Mouse (Mus musculus) regulatory T cell (primary cell): ENCODE results near the gene Kansl1.

ENCODE experiments used
- in situ Hi-C: fragments of 300-600 bp; cut with MboI, MseI; formaldehyde crosslinking; loops from one replicate; pipeline ENCODE4 v1.15.1; 2025; ENCODE audit warnings: high pct_unique_total_duplicates

The Kansl1 gene

DNA sequence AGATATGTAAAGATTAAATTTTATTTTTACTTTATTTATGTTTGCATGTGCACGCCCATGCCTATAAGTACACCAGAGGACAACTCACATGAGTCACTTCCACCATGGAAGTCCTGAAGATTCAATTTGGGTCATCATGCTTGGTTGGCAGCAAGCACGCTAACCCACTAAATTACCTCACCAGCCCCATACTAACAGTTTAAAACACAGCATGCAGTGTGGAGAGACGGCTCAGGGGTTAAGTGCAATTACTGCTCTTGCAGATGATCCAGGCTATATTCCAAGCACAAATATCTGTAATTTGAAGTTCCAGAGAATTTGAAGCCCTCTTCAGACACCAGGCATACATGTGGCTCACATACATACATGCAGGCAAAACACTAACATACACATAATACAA is 92.4 kb downstream of the Kansl1 start:
- in situ Hi-C loops, result no loop called here

GRCm38 (mm10) chr11:104367486-104368190 is 101.0 kb downstream of the Kansl1 start:
- in situ Hi-C loops, result loop anchor here (10.0 kb wide), 2 partner anchors 77 to 1817 kb away; no protein-coding TSS in a partner anchor

DNA sequence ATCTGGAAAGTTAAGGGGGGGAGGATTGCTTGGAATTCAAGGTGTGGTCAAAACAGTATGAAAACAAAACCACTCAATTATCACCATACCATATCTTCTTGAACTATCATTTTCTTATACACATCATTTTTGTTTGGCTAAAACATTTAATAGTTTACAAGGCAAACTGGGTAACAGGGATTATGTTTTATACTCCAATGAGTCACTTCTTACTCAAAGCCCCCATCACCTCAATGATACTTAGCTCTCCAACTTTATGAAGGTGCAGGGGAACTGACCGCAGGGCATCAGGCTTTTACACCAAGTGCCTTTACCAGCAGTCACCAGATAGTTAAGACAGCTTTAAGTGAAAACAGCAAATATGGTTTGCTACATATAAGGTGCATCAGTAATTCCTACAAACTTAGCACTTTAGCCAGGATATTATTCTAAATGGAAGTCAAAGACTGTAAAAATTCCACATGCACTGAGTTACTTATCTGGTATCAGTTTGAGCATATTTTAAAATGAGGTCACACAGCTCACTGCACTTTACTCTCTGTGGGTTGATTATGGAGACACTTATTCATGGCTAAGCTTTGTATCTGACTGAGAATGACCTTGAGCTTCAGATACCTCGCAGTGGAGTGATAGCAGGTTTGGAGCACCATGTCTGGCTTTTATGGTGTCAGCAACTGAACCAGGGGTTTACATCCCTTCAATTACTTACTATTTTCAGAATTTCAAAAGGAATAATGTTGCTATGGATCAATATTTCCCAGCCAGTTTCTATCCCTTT is 104.6 kb downstream of the Kansl1 start:
- in situ Hi-C loops, result loop anchor here (10.0 kb wide), 2 partner anchors 81 to 1821 kb away; no protein-coding TSS in a partner anchor

DNA sequence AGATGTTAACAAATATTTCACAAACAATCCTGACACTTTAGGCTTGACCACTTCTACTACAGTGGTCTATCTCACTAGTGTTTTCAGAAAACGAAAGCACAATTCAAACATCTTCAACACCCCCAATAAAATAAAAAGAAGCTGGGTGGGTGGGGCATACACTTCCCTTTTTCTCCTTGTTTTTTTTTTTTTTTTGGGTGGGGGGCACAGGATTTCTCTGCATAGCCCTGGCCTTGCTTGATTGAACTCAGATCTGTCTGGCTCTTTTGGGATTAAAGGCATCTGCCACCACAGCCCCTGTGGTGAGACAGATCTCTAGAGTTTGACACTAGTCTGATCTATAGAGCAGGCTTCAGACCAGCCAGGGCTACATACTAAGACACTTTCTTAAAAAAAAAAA is 106.0 kb downstream of the Kansl1 start:
- in situ Hi-C loops, result loop anchor here (10.0 kb wide), 2 partner anchors 82 to 1822 kb away; no protein-coding TSS in a partner anchor

DNA sequence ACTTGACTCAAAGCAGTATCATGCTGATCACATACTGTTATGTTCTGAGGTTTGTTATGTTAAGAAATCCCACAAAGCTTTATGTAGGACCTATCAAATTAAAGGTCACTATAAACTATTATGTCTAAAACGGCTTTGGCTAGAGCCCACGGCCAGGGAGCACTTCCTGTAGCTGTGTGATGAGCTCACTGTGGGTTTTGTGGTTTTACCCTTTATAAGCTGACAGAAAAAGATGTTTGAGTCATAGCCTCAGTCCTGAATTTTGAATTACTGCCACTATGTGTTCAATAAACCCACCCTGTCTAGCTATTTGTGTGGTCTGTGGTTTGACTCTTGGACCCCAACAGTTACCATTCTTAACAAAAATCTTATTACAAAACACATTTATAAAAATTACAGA is 106.9 kb downstream of the Kansl1 start:
- in situ Hi-C loops, result loop anchor here (10.0 kb wide), 2 partner anchors 83 to 1823 kb away; no protein-coding TSS in a partner anchor

DNA sequence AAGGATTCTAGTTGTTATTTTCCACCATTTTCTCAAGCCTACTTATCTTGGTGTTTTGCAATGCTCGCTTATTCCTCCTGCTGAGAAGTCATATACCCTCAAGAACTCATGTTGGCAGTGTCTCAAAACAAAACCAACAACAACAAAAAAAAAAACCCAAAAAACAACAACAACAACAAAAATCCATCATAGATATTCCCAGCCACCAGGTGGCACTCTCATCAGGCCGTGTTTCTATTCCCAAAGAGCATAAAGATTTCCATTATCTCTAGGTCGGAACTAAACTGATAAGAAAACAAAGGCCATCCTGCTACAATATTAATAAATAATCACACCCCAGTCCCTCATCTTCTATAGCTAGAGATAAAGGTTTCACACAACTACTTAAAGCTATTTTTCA is 121.7 kb downstream of the Kansl1 start:
- in situ Hi-C loops, result no loop called here

- in situ Hi-C loops, result no loop called here
Measured at GRCm38 (mm10) chr11:104334946-104335345, 133.7 kb downstream of the Kansl1 start.

GRCm38 (mm10) chr11:104334115-104334514 is 134.5 kb downstream of the Kansl1 start:
- in situ Hi-C loops, result no loop called here

GRCm38 (mm10) chr11:104332105-104332504 is 136.6 kb downstream of the Kansl1 start:
- in situ Hi-C loops, result no loop called here

DNA sequence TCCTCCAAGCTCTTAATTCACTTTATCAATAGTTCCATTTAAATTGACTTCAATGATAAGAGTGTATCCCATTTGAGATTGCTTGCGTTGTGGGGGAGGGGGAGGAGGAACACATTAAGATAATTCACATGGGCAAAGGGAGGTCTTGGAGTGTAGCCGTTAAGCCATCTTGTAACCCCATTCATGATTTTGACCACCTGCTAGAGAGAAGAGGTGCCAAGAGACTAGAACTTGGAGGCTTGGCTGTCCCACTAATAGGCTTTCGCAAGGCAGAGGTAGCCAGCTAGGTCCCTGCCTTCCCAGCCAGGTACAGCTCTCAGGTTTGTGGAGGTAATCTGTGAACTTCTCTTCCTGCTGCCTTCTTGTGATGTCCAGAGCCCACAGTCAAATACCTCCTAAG is 137.5 kb downstream of the Kansl1 start:
- in situ Hi-C loops, result no loop called here

GRCm38 (mm10) chr11:104330151-104330550 is 138.5 kb downstream of the Kansl1 start:
- in situ Hi-C loops, result no loop called here

GRCm38 (mm10) chr11:104329185-104329926 is 139.3 kb downstream of the Kansl1 start:
- in situ Hi-C loops, result no loop called here

GRCm38 (mm10) chr11:104327946-104328345 is 140.7 kb downstream of the Kansl1 start:
- in situ Hi-C loops, result no loop called here

DNA sequence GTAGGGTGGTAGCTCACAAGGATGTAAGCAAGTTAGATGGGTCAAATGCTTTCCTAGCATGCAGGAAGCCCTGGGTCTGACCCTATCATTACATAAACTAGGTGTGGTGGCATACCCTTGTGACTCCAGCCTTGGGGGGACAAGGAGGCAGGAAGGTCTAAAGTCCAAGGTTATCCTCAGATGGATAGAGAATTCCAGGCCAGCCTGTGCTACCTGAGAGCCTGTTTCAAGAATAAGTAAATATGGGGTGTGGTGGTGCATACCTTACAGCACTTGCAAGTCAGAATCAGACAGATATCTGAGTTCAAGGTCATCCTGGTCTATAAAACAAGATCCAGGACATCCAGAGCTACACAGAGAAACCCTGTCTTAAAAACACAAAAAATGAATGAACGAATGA is 141.2 kb downstream of the Kansl1 start:
- in situ Hi-C loops, result no loop called here

DNA sequence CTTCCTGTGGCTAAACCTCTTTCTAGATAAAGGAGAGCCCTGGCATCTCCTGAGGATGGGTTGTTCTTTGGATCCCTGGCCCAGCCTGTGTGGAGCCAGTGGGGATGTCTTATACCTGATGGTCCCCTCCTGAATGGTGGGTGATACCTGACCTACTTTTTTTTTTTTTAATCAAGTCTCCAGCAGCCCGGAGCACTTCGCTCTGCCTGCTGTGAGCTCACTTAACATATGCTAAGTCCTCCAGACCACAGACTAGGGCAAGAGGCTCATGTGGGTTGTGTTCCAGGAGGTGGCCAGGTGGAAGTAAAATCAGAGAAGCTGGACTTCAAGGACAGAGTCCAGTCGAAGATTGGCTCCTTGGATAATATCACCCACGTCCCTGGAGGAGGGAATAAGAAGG is 146.5 kb downstream of the Kansl1 start:
- in situ Hi-C loops, result no loop called here

GRCm38 (mm10) chr11:104320511-104320910 is 148.2 kb downstream of the Kansl1 start:
- in situ Hi-C loops, result no loop called here

GRCm38 (mm10) chr11:104318940-104319781 is 149.5 kb downstream of the Kansl1 start:
- in situ Hi-C loops, result loop anchor here (5.0 to 10.0 kb wide), 2 partner anchors 86 to 138 kb away; no protein-coding TSS in a partner anchor

DNA sequence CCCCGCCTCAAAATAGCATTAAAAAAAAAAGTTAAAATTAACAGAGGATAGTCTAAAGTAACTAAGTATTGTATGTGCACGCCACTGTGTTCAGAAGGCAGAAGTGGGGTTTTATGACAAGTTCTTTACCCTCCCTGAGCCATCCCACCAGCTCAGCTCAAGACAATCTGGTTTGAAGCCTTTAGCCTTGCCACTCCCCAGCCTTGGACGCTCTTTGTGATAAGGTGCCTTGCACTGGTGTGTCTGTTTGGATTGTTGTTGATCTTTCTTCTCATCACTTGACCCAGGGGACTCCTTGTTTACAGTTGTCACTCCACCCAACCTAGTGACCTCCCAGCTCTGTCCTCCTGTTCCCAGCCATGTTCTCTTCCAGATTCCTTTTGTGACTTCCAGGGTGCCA is 151.0 kb downstream of the Kansl1 start:
- in situ Hi-C loops, result loop anchor here (5.0 to 10.0 kb wide), 2 partner anchors 87 to 140 kb away; no protein-coding TSS in a partner anchor

GRCm38 (mm10) chr11:104316685-104317400 is 151.8 kb downstream of the Kansl1 start:
- in situ Hi-C loops, result loop anchor here (5.0 to 10.0 kb wide), 2 partner anchors 88 to 140 kb away; no protein-coding TSS in a partner anchor

GRCm38 (mm10) chr11:104315703-104316102 is 153.0 kb downstream of the Kansl1 start:
- in situ Hi-C loops, result loop anchor here (5.0 to 10.0 kb wide), 2 partner anchors 89 to 142 kb away; no protein-coding TSS in a partner anchor
